Mouse (Mus musculus): Measurements from ENCODE around the gene Wdr95.
"Not testable (repeated sequence)": the region's sequence is repeated elsewhere in the genome, so short reads cannot be mapped to it uniquely, and the experiment has no call there.

Wdr95 gene

DNA sequence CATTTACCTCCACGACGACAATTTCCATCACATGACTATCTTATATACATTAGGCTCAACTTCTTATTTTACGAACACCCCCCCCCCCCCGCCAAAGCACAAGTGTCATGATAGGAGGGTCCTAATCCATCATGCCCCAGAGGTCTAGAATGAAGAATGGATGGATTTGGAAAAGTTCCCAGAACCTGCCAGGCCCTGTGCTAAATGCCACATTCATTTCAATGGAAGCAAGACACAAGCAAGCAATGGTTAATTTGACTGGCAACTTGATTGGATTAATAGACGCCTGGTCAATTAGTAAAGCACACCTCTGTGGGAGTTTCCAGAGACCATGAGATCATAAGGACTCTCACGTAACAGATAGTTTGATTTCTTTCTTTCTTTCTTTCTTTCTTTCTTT lies 11.4 kb upstream of the Wdr95 start:
- DNase-seq (ENCODE audit: low read depth) = no peak

DNA sequence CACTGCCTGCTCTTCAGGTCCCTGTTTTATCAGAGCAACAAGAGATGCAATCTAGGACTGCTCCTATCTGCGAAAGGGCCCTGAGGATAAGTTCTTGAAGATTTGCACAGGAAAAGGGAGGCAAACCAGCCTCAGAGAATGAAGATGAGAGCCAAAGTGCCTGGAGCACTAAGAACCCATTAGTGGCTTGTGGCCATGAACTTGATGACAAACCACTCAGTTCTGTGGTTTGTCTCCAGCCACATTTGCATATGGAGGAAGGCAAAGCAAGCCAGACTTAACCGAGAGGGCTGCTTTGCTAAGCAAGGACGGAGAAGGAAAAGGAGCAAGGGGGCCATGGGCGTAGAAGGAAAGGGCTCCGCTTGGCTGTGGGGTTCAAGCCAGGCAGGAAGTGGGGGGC lies 7.7 kb upstream of the Wdr95 start:
- DNase-seq (ENCODE audit: low read depth) = peak; percentile 48

GRCm38 (mm10) chr5:149523856-149524241 lies 4.6 kb upstream of the Wdr95 start:
- DNase-seq (ENCODE audit: low read depth) = no peak

- DNase-seq (ENCODE audit: low read depth) = peak; percentile 82
These were observed 4.1 kb upstream of the Wdr95 start for GRCm38 (mm10) chr5:149524242-149524858.

GRCm38 (mm10) chr5:149525055-149525785 lies 3.3 kb upstream of the Wdr95 start:
- DNase-seq (ENCODE audit: low read depth) = peak; percentile 22

GRCm38 (mm10) chr5:149526467-149526951 lies 2.0 kb upstream of the Wdr95 start:
- DNase-seq (ENCODE audit: low read depth) = peak; percentile 83

GRCm38 (mm10) chr5:149527292-149527691 lies 1.2 kb upstream of the Wdr95 start:
- DNase-seq (ENCODE audit: low read depth) = not testable (repeated sequence)

DNA sequence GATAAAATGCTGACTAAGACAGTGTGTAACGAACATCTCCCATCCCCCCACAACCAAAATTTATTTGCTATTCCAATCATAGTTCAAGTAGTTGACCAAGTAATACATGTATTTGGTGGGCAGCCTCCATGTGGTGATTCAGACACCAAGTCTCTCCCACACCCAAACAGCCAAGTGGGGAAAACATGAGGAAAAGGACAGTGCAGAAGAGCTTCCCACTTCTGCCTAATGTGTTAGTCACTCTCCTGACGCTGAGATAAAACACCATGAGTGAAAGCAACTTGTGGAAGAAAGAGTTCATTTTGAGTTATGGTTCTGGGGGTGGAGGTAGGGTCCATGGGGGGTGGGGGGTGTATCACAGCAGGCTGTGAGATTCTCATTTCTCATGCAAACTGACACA lies 5.4 kb downstream of the Wdr95 start:
- DNase-seq (ENCODE audit: low read depth) = no peak

GRCm38 (mm10) chr5:149536005-149536404 lies 7.5 kb downstream of the Wdr95 start:
- no peak for DNase-seq (ENCODE audit: low read depth)

DNA sequence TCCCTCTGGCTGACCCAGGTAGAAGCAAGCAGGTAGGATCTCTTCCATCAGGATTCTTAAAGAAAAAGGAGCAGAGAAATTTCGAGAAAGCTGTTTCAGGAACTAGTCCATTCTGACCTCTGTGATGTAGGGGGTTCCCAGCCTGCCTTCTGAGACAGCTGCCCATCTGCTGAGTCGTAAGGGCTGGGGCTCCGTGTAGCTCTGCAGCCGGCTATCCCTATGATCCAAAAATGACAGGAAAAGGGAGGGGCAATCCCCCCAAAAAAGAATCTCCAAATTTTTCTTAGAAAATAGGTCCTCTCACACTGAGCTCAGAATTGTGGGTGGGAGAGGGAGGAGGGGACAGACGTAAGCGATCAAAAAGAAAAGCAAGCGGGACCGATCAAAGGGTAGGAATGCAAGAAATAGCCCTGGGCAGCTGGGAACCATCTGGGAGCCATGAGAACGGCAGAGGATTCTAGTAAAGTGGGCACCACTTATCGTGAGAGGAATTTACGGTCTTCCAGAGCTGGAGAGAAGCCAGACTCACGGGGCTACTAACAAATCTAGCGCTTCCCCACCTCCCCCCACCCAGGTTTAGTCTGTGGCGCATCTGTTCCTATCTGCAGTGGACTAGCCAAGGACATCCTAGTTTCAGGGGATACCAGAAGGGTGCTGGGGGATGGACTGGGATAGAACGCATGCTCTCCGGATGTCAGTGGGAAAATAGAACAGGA lies 9.5 kb downstream of the Wdr95 start:
- DNase-seq (ENCODE audit: low read depth) = no peak

GRCm38 (mm10) chr5:149538531-149538930 lies 10.1 kb downstream of the Wdr95 start:
- DNase-seq (ENCODE audit: low read depth) = no peak

GRCm38 (mm10) chr5:149539051-149539450 lies 10.6 kb downstream of the Wdr95 start:
- no peak for DNase-seq (ENCODE audit: low read depth)

DNA sequence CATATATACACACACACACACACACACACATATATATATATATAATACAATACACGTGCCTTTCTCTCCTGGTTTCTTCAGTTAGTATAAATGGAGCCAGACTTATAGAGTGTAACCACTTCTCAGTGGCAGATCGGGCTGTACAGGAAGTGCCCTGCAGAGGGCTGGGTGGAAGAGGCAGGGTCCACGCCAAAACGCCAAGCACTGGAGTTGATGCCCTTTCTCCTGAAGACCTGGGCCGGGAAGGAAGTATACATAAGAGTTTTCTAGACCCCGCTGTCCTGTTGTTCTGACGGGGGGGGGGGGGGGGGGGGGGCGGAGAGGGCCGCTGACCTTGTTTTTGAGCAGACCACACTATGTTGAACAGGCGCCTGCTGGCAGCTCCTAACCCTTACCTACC lies 22.7 kb downstream of the Wdr95 start:
- DNase-seq (ENCODE audit: low read depth) = no peak

- DNase-seq (ENCODE audit: low read depth) = peak; percentile 10
These were observed 24.3 kb downstream of the Wdr95 start for GRCm38 (mm10) chr5:149552742-149553141.

- DNase-seq (ENCODE audit: low read depth) = no peak
These were observed 24.9 kb downstream of the Wdr95 start for GRCm38 (mm10) chr5:149553373-149553772.

DNA sequence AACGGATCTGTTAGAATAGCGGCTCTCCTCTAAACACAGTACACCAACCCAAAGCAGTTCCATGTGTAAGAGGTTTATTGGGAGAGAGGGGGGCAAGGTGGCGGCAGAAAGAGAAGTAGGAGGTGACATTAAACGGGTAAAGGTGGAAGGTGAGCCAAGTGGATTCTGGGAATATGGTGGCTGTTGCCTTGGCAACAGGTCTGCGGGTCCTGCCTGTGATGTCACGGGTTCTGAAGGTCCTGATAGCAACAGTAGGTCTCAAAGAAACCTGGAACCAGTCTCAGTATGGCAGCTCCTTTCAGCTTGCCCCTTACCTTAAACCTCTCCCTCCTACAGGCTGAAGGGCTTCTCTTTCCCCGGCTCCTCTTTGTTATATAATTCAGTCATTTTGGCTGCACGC lies 25.9 kb downstream of the Wdr95 start:
- no peak for DNase-seq (ENCODE audit: low read depth)

GRCm38 (mm10) chr5:149560903-149561588 lies 32.6 kb downstream of the Wdr95 start:
- no peak for DNase-seq (ENCODE audit: low read depth)

DNA sequence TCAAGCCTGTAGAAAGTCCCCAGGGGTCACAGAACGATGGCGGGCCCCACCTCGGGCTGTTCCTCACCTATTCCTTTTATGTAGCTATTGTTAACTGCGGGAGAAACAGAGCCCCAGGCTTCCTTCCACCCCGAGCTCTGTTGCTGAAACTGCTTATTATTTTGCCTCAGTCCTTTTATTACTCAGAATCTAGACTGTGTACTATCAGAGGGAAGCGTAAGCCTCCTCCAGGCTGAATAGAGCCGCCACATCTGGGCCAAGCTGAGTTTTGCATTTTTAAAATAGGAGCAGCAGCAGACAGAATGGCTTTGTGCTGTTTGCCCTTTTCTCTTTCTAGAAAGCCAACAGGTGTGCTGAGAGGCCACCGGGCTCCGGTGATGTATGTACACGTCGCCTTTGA lies 37.5 kb downstream of the Wdr95 start:
- no peak for DNase-seq (ENCODE audit: low read depth)

GRCm38 (mm10) chr5:149566957-149567356 lies 38.5 kb downstream of the Wdr95 start:
- DNase-seq (ENCODE audit: low read depth) = no peak

- DNase-seq (ENCODE audit: low read depth) = no peak
These were observed 40.5 kb downstream of the Wdr95 start for GRCm38 (mm10) chr5:149568993-149569392.

GRCm38 (mm10) chr5:149576977-149577376 lies 48.5 kb downstream of the Wdr95 start:
- DNase-seq (ENCODE audit: low read depth) = no peak

DNA sequence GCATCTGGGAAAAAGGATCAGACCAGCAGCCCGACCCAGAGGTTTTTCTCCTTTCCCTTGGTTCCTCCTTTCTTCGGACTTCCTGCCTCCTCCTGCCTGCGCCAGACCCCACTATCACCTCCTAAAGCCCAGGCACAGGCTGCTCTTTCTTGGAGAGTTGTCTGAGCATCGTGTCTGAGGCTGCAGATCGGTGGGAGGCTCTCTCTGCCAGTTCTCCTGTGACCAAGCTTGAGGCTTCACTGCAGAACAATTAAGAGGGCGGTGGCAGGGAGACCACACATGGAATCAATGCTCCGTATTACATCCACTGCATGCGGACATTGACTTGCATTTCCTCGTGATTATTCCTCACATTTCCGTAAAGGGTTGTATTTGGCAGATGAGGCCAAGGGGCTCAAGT lies 49.0 kb downstream of the Wdr95 start:
- DNase-seq (ENCODE audit: low read depth) = no peak
